Mouse (Mus musculus) midbrain, postnatal 0 days (tissue): ENCODE data around the gene Mettl13. TPM values are rescaled to one million over a fixed set of nuclear protein-coding genes. Genes with fewer than 3 reads are reported as not detected.
A peak's percentile ranks its signal among the peaks of the same experiment; 100 is the strongest.

ENCODE experiments used
- ATAC-seq: fragments of 200-750 bp; cut with Nextera tagmentation; 2 replicates; pipeline ENCODE4 v1.8.0; 2017; ENCODE audit warnings: moderate number of reproducible peaks, mild to moderate bottlenecking, moderate TSS enrichment, moderate library complexity; ENCODE audit not compliant: low FRiP score
- DNase-seq: peaks from one replicate; pipeline ENCODE4 v3.0.0-alpha.2; 2015; ENCODE audit warnings: low spot score
- H3K27ac ChIP-seq: fragments of 300-500 bp; sonication (generic); 2 replicates; pipeline ENCODE4 v1.5.1; 2014; ENCODE audit warnings: low read depth, mild to moderate bottlenecking, low read length, mixed read lengths
- H3K27me3 ChIP-seq: fragments of 300-500 bp; sonication (generic); 2 replicates; pipeline ENCODE4 v1.6.1; 2014; ENCODE audit warnings: low read length, control low read depth, mixed read lengths; ENCODE audit not compliant: insufficient read depth
- H3K36me3 ChIP-seq: fragments of 300-500 bp; sonication (generic); 2 replicates; pipeline ENCODE4 v1.6.1; 2014; ENCODE audit warnings: low read length, control low read depth, mixed read lengths; ENCODE audit not compliant: insufficient read depth
- H3K4me1 ChIP-seq: fragments of 300-500 bp; sonication (generic); 2 replicates; pipeline ENCODE4 v1.6.1; 2014; ENCODE audit warnings: mild to moderate bottlenecking, control low read depth, antibody characterized with exemption, low read length, mixed read lengths; ENCODE audit not compliant: insufficient read depth
- H3K4me2 ChIP-seq: fragments of 300-500 bp; sonication (generic); 2 replicates; pipeline ENCODE4 v1.6.1; 2014; ENCODE audit warnings: low read depth, mild to moderate bottlenecking, low read length, mixed read lengths; ENCODE audit not compliant: poor library complexity, severe bottlenecking
- H3K4me3 ChIP-seq: fragments of 300-500 bp; sonication (generic); 2 replicates; pipeline ENCODE4 v1.5.1; 2014; ENCODE audit warnings: low read depth, mild to moderate bottlenecking, low read length, moderate library complexity
- H3K9ac ChIP-seq: fragments of 300-500 bp; sonication (generic); replicated peaks from 2 replicates; pipeline ENCODE4 v1.6.1; 2014; ENCODE audit warnings: mild to moderate bottlenecking, low read length, moderate library complexity, mixed read lengths; ENCODE audit not compliant: poor library complexity, severe bottlenecking
- H3K9me3 ChIP-seq: fragments of 300-500 bp; sonication (generic); 2 replicates; pipeline ENCODE4 v1.6.1; 2016; ENCODE audit warnings: low read length, control low read depth
- CTCF ChIP-seq: IDR thresholded peaks from 2 replicates; pipeline ENCODE4 v1.5.1; 2016; ENCODE audit warnings: antibody characterized with exemption, mild to moderate bottlenecking
- WGBS: fragments of 180-500 bp; shearing (Covaris S2); extraction: QIAGEN DNeasy Blood & Tissue Kit; methylation state at CpG from one replicate; pipeline ENCODE4 v1.1.7; 2014; 5-methylcytosine and 5-hydroxymethylcytosine counted together
- polyA plus RNA-seq: library from polyadenylated mRNA; unstranded; fragments of >200 nt; fragmentation: Nextera tagmentation; extraction: Ambion mirVana; gene quantifications from 2 replicates; pipeline ENCODE4 v1.2.1, GENCODE M21; 2015
- total RNA-seq: library from RNA; depleted of rRNA; stranded (reverse); fragments of >200 nt; gene quantifications from 2 replicates; pipeline ENCODE4 v1.2.3, GENCODE M21; 2014; rRNA removed

Gene Mettl13
- 10.9 and 11.8 TPM in 2 replicates for total RNA-seq
- 12.1 and 12.2 TPM in 2 replicates for polyA plus RNA-seq

- H3K9ac ChIP-seq, result peak within 1 kb of the TSS; percentile 53
- WGBS, result under 1% methylated on average over 51 of the region's 52 CpGs
- H3K27me3 ChIP-seq, result no peaks in the 10 kb centered on the region
- peak; percentile 98 for DNase-seq
- peak within 1 kb of the TSS; percentile 59 for H3K4me3 ChIP-seq
- H3K36me3 ChIP-seq, result peaks cover 23% of the 10 kb centered on the region
- no peaks in the 10 kb centered on the region for H3K9me3 ChIP-seq
- ATAC-seq, result peak; percentile 99
- TF ChIP-seq CTCF, result no peak
- 0 out of 2 replicates have a peak, but pooled peaks cover 3% of the 10 kb centered on the region for H3K4me1 ChIP-seq
- H3K4me2 ChIP-seq, result peak within 1 kb of the TSS; percentile 72
- H3K27ac ChIP-seq, result peak within 1 kb of the TSS; percentile 38; the same call in 1 of the 2 replicates
Measured at GRCm38 (mm10) chr1:162548016-162548916, at the start of gene Mettl13. Gene Mettl13 (minus strand): TSS chr1:162548551.

- ATAC-seq (no peak), DNase-seq (no peak)
- peaks cover 22% of the 10 kb centered on the region for H3K36me3 ChIP-seq
- no peaks in the 10 kb centered on the region for H3K9me3 ChIP-seq
- no peaks in the 10 kb centered on the region for H3K4me1 ChIP-seq
- 93% methylated on average over 3 of the region's 3 CpGs for WGBS
- H3K27me3 ChIP-seq, result no peaks in the 10 kb centered on the region
- no peak overlapping the region for H3K9ac ChIP-seq
- H3K27ac ChIP-seq, result no peak overlapping the region
- no peak for TF ChIP-seq CTCF
- H3K4me2 ChIP-seq, result no peak overlapping the region
- H3K4me3 ChIP-seq, result no peak overlapping the region
Measured at GRCm38 (mm10) chr1:162597379-162598102, 49.2 kb upstream of the Mettl13 start.

GRCm38 (mm10) chr1:162590415-162590997 lies 42.2 kb upstream of the Mettl13 start:
- H3K9me3 ChIP-seq, result no peaks in the 10 kb centered on the region
- H3K4me2 ChIP-seq, result no peak overlapping the region
- H3K4me3 ChIP-seq, result no peak overlapping the region
- no peak overlapping the region for H3K27ac ChIP-seq
- 0 out of 2 replicates have a peak, but pooled peaks cover 15% of the 10 kb centered on the region for H3K36me3 ChIP-seq
- 61% methylated on average over 8 of the region's 8 CpGs for WGBS
- ATAC-seq, result no peak
- H3K4me1 ChIP-seq, result no peaks in the 10 kb centered on the region
- no peak for DNase-seq
- H3K9ac ChIP-seq, result no peak overlapping the region
- no peak for TF ChIP-seq CTCF
- no peaks in the 10 kb centered on the region for H3K27me3 ChIP-seq

GRCm38 (mm10) chr1:162589443-162589842 lies 41.1 kb upstream of the Mettl13 start:
- no peaks in the 10 kb centered on the region for H3K27me3 ChIP-seq
- no peak for TF ChIP-seq CTCF

GRCm38 (mm10) chr1:162588606-162589005 lies 40.3 kb upstream of the Mettl13 start:
- Histone ChIP-seq H3K27ac (no peak overlapping the region), H3K9ac (no peak overlapping the region), H3K4me1 (no peaks in the 10 kb centered on the region), H3K4me2 (no peak overlapping the region), H3K9me3 (no peaks in the 10 kb centered on the region), H3K36me3 (peaks cover 19% of the 10 kb centered on the region; the same call in 1 of the 2 replicates), H3K27me3 (no peaks in the 10 kb centered on the region), H3K4me3 (no peak overlapping the region)
- no peak for DNase-seq
- TF ChIP-seq CTCF, result no peak
- no peak for ATAC-seq
- WGBS, result 81% methylated on average over 3 of the region's 3 CpGs

More at GRCm38 (mm10) chr1:162589443-162589842, 41.1 kb upstream of the Mettl13 start:
- H3K27ac ChIP-seq, result no peak overlapping the region
- DNase-seq (peak; percentile 37), ATAC-seq (peak; percentile 74)
- 8% methylated on average over 9 of the region's 9 CpGs for WGBS
- no peak overlapping the region for H3K9ac ChIP-seq
- H3K36me3 ChIP-seq, result peaks cover 16% of the 10 kb centered on the region; the same call in 1 of the 2 replicates
- no peak overlapping the region for H3K4me2 ChIP-seq
- no peaks in the 10 kb centered on the region for H3K9me3 ChIP-seq
- no peaks in the 10 kb centered on the region for H3K4me1 ChIP-seq
- no peak overlapping the region for H3K4me3 ChIP-seq
